25 mouse cellular contexts compared by ENCODE assay signal in genomic region chr11:109811721-109812120, GRCm38 (mm10). TPM values are rescaled to one million over a fixed set of nuclear protein-coding genes. Genes with fewer than 3 reads are reported as not detected.
DNase-seq lines count a peak whose midpoint lies in the region; ATAC-seq and TF ChIP-seq lines count a peak whose summit lies in the region.
"Had no signal": no experiment of that assay in that cellular context is flagged by ENCODE, and none has a peak within 500 bp of the region (broad histone marks: within the 10 kb centered on the region; RNA-seq: fewer than 3 reads in every experiment).

No protein-coding gene starts in this region.

- no peak for ATAC-seq in CD4-positive, CD25-positive, alpha-beta regulatory T cell, adult 4 months
- ATAC-seq in lung, postnatal 0 days = no peak
- ATAC-seq in liver, postnatal 0 days = no peak
- ATAC-seq: intestine, postnatal 0 days had no signal

- DNase-seq in CD4-positive, CD25-positive, alpha-beta regulatory T cell, adult 2 months (ENCODE audit: low read depth, low spot score) = peak; percentile 7
- DNase-seq in heart, postnatal 14 days = peak; percentile 10 to 22
- DNase-seq in heart, adult 2 months = no peak
- peak; percentile 45 for DNase-seq in lung, postnatal 0 days (ENCODE audit: low spot score)
- DNase-seq in lung, postnatal 10 days = no peak
- DNase-seq in NIH3T3 (ENCODE audit: low read depth) = peak; percentile 35
- DNase-seq in liver, postnatal 0 days = no peak
- DNase-seq: cerebellum, adult 18-20 months; gastrocnemius, postnatal 10 days; kidney, postnatal 14 days; layer of hippocampus, adult 9-11 months; spleen, adult 18-20 months had no signal

- H3K36me3 ChIP-seq in heart, adult 2 months (ENCODE audit: control insufficient read depth, insufficient read depth, low read length) = no peaks in the 10 kb centered on the region
- H3K36me3 ChIP-seq in lung, postnatal 0 days (ENCODE audit: insufficient read depth, low read length) = no peaks in the 10 kb centered on the region
- no peaks in the 10 kb centered on the region for H3K36me3 ChIP-seq in liver, postnatal 0 days (replicated peaks; ENCODE audit: insufficient read depth, low read length)
- H3K36me3 ChIP-seq: embryonic facial prominence, embryonic 15.5 days; forebrain, embryonic 10.5 days; liver, embryonic 15.5 days; neural tube, embryonic 13.5 days; stomach, embryonic 15.5 days had no signal

- WGBS in heart, adult 2 months = 27% methylated on average over 2 of the region's 2 CpGs
- WGBS in lung, postnatal 0 days = 32% methylated on average over 2 of the region's 2 CpGs
- WGBS in liver, postnatal 0 days (ENCODE audit: insufficient replicate concordance) = 77% methylated on average over 2 of the region's 2 CpGs

- no peak for TF ChIP-seq POLR2A in heart, adult 2 months (IDR thresholded peaks at IDR 0.05; ENCODE audit: insufficient read depth, low read depth, low read length)

- no peak for TF ChIP-seq EP300 in heart, adult 2 months (IDR thresholded peaks at IDR 0.05; ENCODE audit: insufficient read depth, low read depth, low read length)
- TF ChIP-seq EP300 in lung, postnatal 0 days (IDR thresholded peaks at IDR 0.05) = no peak
- TF ChIP-seq EP300 in liver, postnatal 0 days (IDR thresholded peaks at IDR 0.05; ENCODE audit: low read depth) = no peak

- H3K4me2 ChIP-seq in lung, postnatal 0 days (replicated peaks; ENCODE audit: low read depth, low read length) = no peak overlapping the region
- no peak overlapping the region for H3K4me2 ChIP-seq in liver, postnatal 0 days (ENCODE audit: low read depth, low read length)
- H3K4me2 ChIP-seq: embryonic facial prominence, embryonic 15.5 days; hindbrain, embryonic 14.5 days; liver, embryonic 15.5 days; neural tube, embryonic 13.5 days; stomach, embryonic 15.5 days had no signal

- no peaks in the 10 kb centered on the region for H3K27me3 ChIP-seq in heart, adult 2 months (ENCODE audit: control insufficient read depth, insufficient read depth, low read length)
- no peaks in the 10 kb centered on the region for H3K27me3 ChIP-seq in lung, postnatal 0 days (replicated peaks; ENCODE audit: insufficient read depth, low read length)
- no peaks in the 10 kb centered on the region for H3K27me3 ChIP-seq in liver, postnatal 0 days (ENCODE audit: insufficient read depth, low read length)
- H3K27me3 ChIP-seq: embryonic facial prominence, embryonic 15.5 days; liver, embryonic 15.5 days; neural tube, embryonic 13.5 days; stomach, embryonic 15.5 days had no signal

- intact Hi-C loops in heart, postnatal 14 days (cut with DNase I) = no loop called here
- intact Hi-C loops in heart, adult 2 months (cut with DNase I) = no loop called here

- H3K27ac ChIP-seq in heart, adult 2 months = no peak overlapping the region
- H3K27ac ChIP-seq in lung, postnatal 0 days (ENCODE audit: low read length) = no peak overlapping the region
- H3K27ac ChIP-seq in liver, postnatal 0 days (ENCODE audit: low read depth) = no peak overlapping the region
- H3K27ac ChIP-seq: embryonic facial prominence, embryonic 15.5 days; forebrain, embryonic 10.5 days; hindbrain, embryonic 14.5 days; liver, embryonic 15.5 days; neural tube, embryonic 13.5 days; stomach, embryonic 15.5 days had no signal

- no peak for TF ChIP-seq CTCF in heart, adult 2 months (IDR thresholded peaks at IDR 0.05)
- TF ChIP-seq CTCF in lung, postnatal 0 days (IDR thresholded peaks at IDR 0.05) = no peak
- TF ChIP-seq CTCF in liver, postnatal 0 days (IDR thresholded peaks at IDR 0.05; ENCODE audit: low read depth) = no peak

- no peak overlapping the region for H3K9ac ChIP-seq in heart, adult 2 months (ENCODE audit: low read depth, low read length)
- H3K9ac ChIP-seq in lung, postnatal 0 days (replicated peaks; ENCODE audit: low read depth) = no peak overlapping the region
- no peak overlapping the region for H3K9ac ChIP-seq in liver, postnatal 0 days (replicated peaks)
- H3K9ac ChIP-seq: embryonic facial prominence, embryonic 15.5 days; hindbrain, embryonic 14.5 days; liver, embryonic 15.5 days; neural tube, embryonic 13.5 days; stomach, embryonic 15.5 days had no signal

- no peaks in the 10 kb centered on the region for H3K4me1 ChIP-seq in heart, adult 2 months (ENCODE audit: control insufficient read depth, insufficient read depth, low read length)
- H3K4me1 ChIP-seq in lung, postnatal 0 days (ENCODE audit: insufficient read depth, low read depth, low read length) = no peaks in the 10 kb centered on the region
- no peaks in the 10 kb centered on the region for H3K4me1 ChIP-seq in liver, postnatal 0 days (ENCODE audit: insufficient read depth)
- H3K4me1 ChIP-seq: embryonic facial prominence, embryonic 15.5 days; forebrain, embryonic 10.5 days; liver, embryonic 15.5 days; neural tube, embryonic 13.5 days; stomach, embryonic 15.5 days had no signal

- H3K4me3 ChIP-seq in heart, adult 2 months = no peak overlapping the region
- no peak overlapping the region for H3K4me3 ChIP-seq in lung, postnatal 0 days (ENCODE audit: low read depth, low read length)
- H3K4me3 ChIP-seq in liver, postnatal 0 days (ENCODE audit: low read depth, low read length) = no peak overlapping the region
- H3K4me3 ChIP-seq: embryonic facial prominence, embryonic 15.5 days; forebrain, embryonic 10.5 days; liver, embryonic 15.5 days; neural tube, embryonic 13.5 days; stomach, embryonic 15.5 days had no signal

- H3K79me2 ChIP-seq in heart, adult 2 months (replicated peaks; ENCODE audit: control insufficient read depth, insufficient read depth, low read length) = no peaks in the 10 kb centered on the region

- no peaks in the 10 kb centered on the region for H3K9me3 ChIP-seq in lung, postnatal 0 days (ENCODE audit: low read length)
- no peaks in the 10 kb centered on the region for H3K9me3 ChIP-seq in liver, postnatal 0 days (ENCODE audit: low read length)
- H3K9me3 ChIP-seq: embryonic facial prominence, embryonic 15.5 days; liver, embryonic 15.5 days; neural tube, embryonic 13.5 days; stomach, embryonic 15.5 days had no signal

RNA-seq across cellular contexts. Expression of gene 1700012B07Rik, which starts 16.1 kb away (rescaled TPM):
- under 1 TPM in 1 of 2 experiments, not detected in 1; 0.94 TPM for polyA plus RNA-seq in CD4-positive, CD25-positive, alpha-beta regulatory T cell, adult 4 months (2017; shearing (Covaris generic))
- not detected for total RNA-seq in heart, postnatal 14 days (2021)
- not detected for total RNA-seq in heart, adult 2 months (2021)
- polyA plus RNA-seq in heart, adult 2 months (2012; rRNA removed) = not detected in 2 replicates
- polyA plus RNA-seq in lung, postnatal 0 days (2015; fragmentation: Nextera tagmentation; extraction: Ambion mirVana) = 0.15 TPM in 1 of 2 replicates, not detected in the other
- polyA plus RNA-seq in liver, postnatal 0 days (2015; fragmentation: Nextera tagmentation; extraction: Ambion mirVana) = 0.59 TPM in 1 of 2 replicates, not detected in the other
- total RNA-seq: gastrocnemius, postnatal 10 days; megakaryocyte, adult 5-6 weeks had no signal
- polyA plus RNA-seq: cortical plate, adult 2 months; embryonic facial prominence, embryonic 15.5 days; forebrain, embryonic 10.5 days; frontal cortex, adult 2 months; heart, postnatal 0 days; hindbrain, embryonic 14.5 days; intestine, postnatal 0 days; limb, embryonic 14.5 days; liver, embryonic 15.5 days; neural tube, embryonic 13.5 days; stomach, embryonic 15.5 days had no signal

Comparison
In these comparisons a context has a peak if more than half of its experiments do, and no peak if none do; other contexts are left out.
1. DNase-seq: peak in CD4-positive, CD25-positive, alpha-beta regulatory T cell, adult 2 months (single experiment), heart, postnatal 14 days (2 of 2), lung, postnatal 0 days (single experiment) and NIH3T3 (single experiment); none in heart, adult 2 months (0 of 2), lung, postnatal 10 days (single experiment) and liver, postnatal 0 days (single experiment).